Mouse (Mus musculus) forebrain, embryonic 10.5 days (tissue): Measurements from ENCODE around the gene Sept8. TPM values are rescaled to one million over a fixed set of nuclear protein-coding genes. Genes with fewer than 3 reads are reported as not detected.

ENCODE experiments used
- DNase-seq: peaks from one replicate; pipeline ENCODE4 v3.0.0-alpha.2; 2017; ENCODE audit warnings: low spot score; ENCODE audit errors: extremely low spot score
- H3K27ac ChIP-seq: fragments of 300-500 bp; sonication (generic); 2 replicates; pipeline ENCODE4 v1.5.1; 2016; ENCODE audit warnings: mild to moderate bottlenecking
- H3K27me3 ChIP-seq: fragments of 300-500 bp; sonication (generic); 2 replicates; pipeline ENCODE4 v1.6.1; 2016; ENCODE audit warnings: mild to moderate bottlenecking; ENCODE audit not compliant: poor library complexity, severe bottlenecking
- H3K36me3 ChIP-seq: fragments of 300-500 bp; sonication (generic); replicated peaks from 2 replicates; pipeline ENCODE4 v1.6.1; 2016; ENCODE audit warnings: mild to moderate bottlenecking, moderate library complexity
- H3K4me1 ChIP-seq: fragments of 300-500 bp; sonication (generic); 2 replicates; pipeline ENCODE4 v1.6.1; 2016
- H3K4me3 ChIP-seq: fragments of 300-500 bp; sonication (generic); 2 replicates; pipeline ENCODE4 v1.5.1; 2016; ENCODE audit warnings: mild to moderate bottlenecking, moderate library complexity
- H3K9me3 ChIP-seq: fragments of 300-500 bp; sonication (generic); 2 replicates; pipeline ENCODE4 v1.6.1; 2016; ENCODE audit warnings: mild to moderate bottlenecking, moderate library complexity
- WGBS: fragments of 180-500 bp; shearing (Covaris S2); methylation state at CpG from one replicate; pipeline ENCODE4 v1.1.7; 2016; 5-methylcytosine and 5-hydroxymethylcytosine counted together
- polyA plus RNA-seq: library from polyadenylated mRNA; unstranded; fragments of >200 nt; fragmentation: Nextera tagmentation; extraction: Ambion mirVana; gene quantifications from 2 replicates; pipeline ENCODE4 v1.2.1, GENCODE M21; 2016

Gene Sept8
- polyA plus RNA-seq, 1 experiment from 2014 or later = 22.7 TPM

GRCm38 (mm10) chr11:53567224-53568014 lies 48.4 kb downstream of the Sept8 start, which contains the start of gene Kif3a:
Gene Kif3a, plus strand, starts transcription at chr11:53567379.
- peak; percentile 96 for DNase-seq
- WGBS = under 1% methylated on average over 66 of the region's 69 CpGs
- peak within 1 kb of the TSS; percentile 96 for H3K4me3 ChIP-seq
- no peaks in the 10 kb centered on the region for H3K27me3 ChIP-seq
- H3K36me3 ChIP-seq = peaks cover 20% of the 10 kb centered on the region
- peaks cover 22% of the 10 kb centered on the region for H3K4me1 ChIP-seq
- peak within 1 kb of the TSS; percentile 92 for H3K27ac ChIP-seq
- peaks cover 7% of the 10 kb centered on the region; the same call in 1 of the 2 replicates for H3K9me3 ChIP-seq

- 96% methylated on average over 3 of the region's 3 CpGs for WGBS
- DNase-seq = no peak
- H3K36me3 ChIP-seq = peaks cover 73% of the 10 kb centered on the region
These were observed 61.5 kb downstream of the Sept8 start for GRCm38 (mm10) chr11:53580562-53580961.

GRCm38 (mm10) chr11:53583151-53583550 lies 64.1 kb downstream of the Sept8 start:
- peaks cover 86% of the 10 kb centered on the region for H3K36me3 ChIP-seq
- no peaks in the 10 kb centered on the region for H3K4me1 ChIP-seq
- H3K9me3 ChIP-seq = no peaks in the 10 kb centered on the region
- no peak overlapping the region for H3K27ac ChIP-seq
- no peaks in the 10 kb centered on the region for H3K27me3 ChIP-seq
- DNase-seq = no peak
- no peak overlapping the region for H3K4me3 ChIP-seq
- 85% methylated on average over 10 of the region's 10 CpGs for WGBS

More at GRCm38 (mm10) chr11:53580562-53580961, 61.5 kb downstream of the Sept8 start:
- no peaks in the 10 kb centered on the region for H3K27me3 ChIP-seq
- H3K4me1 ChIP-seq = no peaks in the 10 kb centered on the region
- no peak overlapping the region for H3K4me3 ChIP-seq
- H3K9me3 ChIP-seq = no peaks in the 10 kb centered on the region
- no peak overlapping the region for H3K27ac ChIP-seq

- Histone ChIP-seq H3K4me3 (no peak overlapping the region), H3K4me1 (no peaks in the 10 kb centered on the region), H3K27ac (no peak overlapping the region), H3K36me3 (peaks cover 88% of the 10 kb centered on the region), H3K27me3 (no peaks in the 10 kb centered on the region), H3K9me3 (no peaks in the 10 kb centered on the region)
- no peak for DNase-seq
- WGBS = 71% methylated on average over 3 of the region's 3 CpGs
These were observed 65.8 kb downstream of the Sept8 start for GRCm38 (mm10) chr11:53584849-53585248.

- Histone ChIP-seq H3K4me1 (no peaks in the 10 kb centered on the region), H3K36me3 (peaks cover 86% of the 10 kb centered on the region), H3K27ac (no peak overlapping the region), H3K4me3 (no peak overlapping the region), H3K27me3 (no peaks in the 10 kb centered on the region), H3K9me3 (no peaks in the 10 kb centered on the region)
- 95% methylated on average over 6 of the region's 6 CpGs for WGBS
- no peak for DNase-seq
These were observed 66.5 kb downstream of the Sept8 start for GRCm38 (mm10) chr11:53585510-53585909.

- no peaks in the 10 kb centered on the region for H3K4me1 ChIP-seq
- whole genome bisulfite sequencing = 88% methylated on average over 8 of the region's 8 CpGs
- no peaks in the 10 kb centered on the region for H3K9me3 ChIP-seq
- H3K27ac ChIP-seq = no peak overlapping the region
- H3K36me3 ChIP-seq = peaks cover 93% of the 10 kb centered on the region
- H3K4me3 ChIP-seq = no peak overlapping the region
- no peak for DNase-seq
- no peaks in the 10 kb centered on the region for H3K27me3 ChIP-seq
These were observed 69.2 kb downstream of the Sept8 start for GRCm38 (mm10) chr11:53588279-53588678.

GRCm38 (mm10) chr11:53590368-53590768 lies 71.3 kb downstream of the Sept8 start:
- 46% methylated on average over 15 of the region's 15 CpGs for WGBS
- H3K4me3 ChIP-seq = no peak overlapping the region; the same call in 1 of the 2 replicates
- no peak overlapping the region for H3K27ac ChIP-seq
- peaks cover 95% of the 10 kb centered on the region for H3K36me3 ChIP-seq
- DNase-seq = peak; percentile 55
- H3K4me1 ChIP-seq = no peaks in the 10 kb centered on the region
- no peaks in the 10 kb centered on the region for H3K9me3 ChIP-seq
- no peaks in the 10 kb centered on the region for H3K27me3 ChIP-seq

GRCm38 (mm10) chr11:53591116-53591515 lies 72.1 kb downstream of the Sept8 start:
- Histone ChIP-seq H3K27ac (no peak overlapping the region), H3K9me3 (no peaks in the 10 kb centered on the region), H3K4me3 (no peak overlapping the region), H3K4me1 (no peaks in the 10 kb centered on the region), H3K36me3 (peaks cover 94% of the 10 kb centered on the region), H3K27me3 (no peaks in the 10 kb centered on the region)
- 92% methylated on average over 5 of the region's 5 CpGs for WGBS
- DNase-seq = no peak

Other genes with a start within 250 kb of the Sept8 start
- gene Hspa4, start 218.8 kb upstream of the Sept8 start, polyA plus RNA-seq = 127 and 136 TPM in 2 replicates
- gene Zcchc10, start 194.6 kb upstream of the Sept8 start, polyA plus RNA-seq = 24.1 and 27.7 TPM in 2 replicates
- gene Aff4, start 168.4 kb upstream of the Sept8 start, polyA plus RNA-seq = 31.5 and 33.5 TPM in 2 replicates
- 0.32 TPM in 1 of 2 replicates, not detected in the other for gene Leap2, start 96.1 kb upstream of the Sept8 start, polyA plus RNA-seq
- gene Uqcrq, start 88.4 kb upstream of the Sept8 start, polyA plus RNA-seq = 590 and 612 TPM in 2 replicates
- 1.1 and 2.0 TPM in 2 replicates for gene Gdf9, start 88.2 kb upstream of the Sept8 start, polyA plus RNA-seq
- not detected in 2 replicates for gene Gm10447, start 62.1 kb upstream of the Sept8 start, polyA plus RNA-seq
- 1.2 and 1.7 TPM in 2 replicates for gene Shroom1, start 62.1 kb upstream of the Sept8 start, polyA plus RNA-seq
- not detected in 2 replicates for gene Gm9837, start 48.8 kb upstream of the Sept8 start, polyA plus RNA-seq
- 0.30 TPM in 1 of 2 replicates, not detected in the other for gene Gm9945, start 39.1 kb upstream of the Sept8 start, polyA plus RNA-seq
- gene Sowaha, start 39.0 kb upstream of the Sept8 start, polyA plus RNA-seq = 0.46 and 0.97 TPM in 2 replicates
- gene Kif3a, start 48.1 kb downstream of the Sept8 start, polyA plus RNA-seq = 78.4 and 82.2 TPM in 2 replicates
- gene Il4, start 99.4 kb downstream of the Sept8 start, polyA plus RNA-seq = 0.77 and 0.96 TPM in 2 replicates
- gene Il13, start 115.4 kb downstream of the Sept8 start, polyA plus RNA-seq = not detected in 2 replicates
- gene Rad50, start 188.1 kb downstream of the Sept8 start, polyA plus RNA-seq = 27.4 and 27.8 TPM in 2 replicates
- gene Il5, start 201.5 kb downstream of the Sept8 start, polyA plus RNA-seq = 0.11 TPM in 1 of 2 replicates, not detected in the other